Mouse (Mus musculus) forebrain, embryonic 11.5 days (tissue): ENCODE results near the gene Inpp5d. TPM values are rescaled to one million over a fixed set of nuclear protein-coding genes. Genes with fewer than 3 reads are reported as not detected.

Experiments
- ATAC-seq: fragments of 200-750 bp; cut with Nextera tagmentation; replicated peaks from 2 replicates; pipeline ENCODE4 v1.8.0; 2017; ENCODE audit warnings: moderate TSS enrichment; ENCODE audit not compliant: low FRiP score
- DNase-seq: peaks from one replicate; pipeline ENCODE4 v3.0.0-alpha.2; 2017; ENCODE audit warnings: low spot score
- H3K27ac ChIP-seq: fragments of 300-500 bp; sonication (generic); 2 replicates; pipeline ENCODE4 v1.5.1; 2014; ENCODE audit warnings: low read depth, low read length
- H3K27me3 ChIP-seq: fragments of 300-500 bp; sonication (generic); 2 replicates; pipeline ENCODE4 v1.6.1; 2014; ENCODE audit warnings: mild to moderate bottlenecking, low read length, mixed read lengths; ENCODE audit not compliant: control insufficient read depth, insufficient read depth
- H3K36me3 ChIP-seq: fragments of 300-500 bp; sonication (generic); 2 replicates; pipeline ENCODE4 v1.6.1; 2014; ENCODE audit warnings: mild to moderate bottlenecking, low read length, moderate library complexity, mixed read lengths; ENCODE audit not compliant: control insufficient read depth, insufficient read depth
- H3K4me1 ChIP-seq: fragments of 300-500 bp; sonication (generic); replicated peaks from 2 replicates; pipeline ENCODE4 v1.6.1; 2014; ENCODE audit warnings: low read length, mixed read lengths; ENCODE audit not compliant: control insufficient read depth, insufficient read depth
- H3K4me2 ChIP-seq: fragments of 300-500 bp; sonication (generic); 2 replicates; pipeline ENCODE4 v1.6.1; 2014; ENCODE audit warnings: low read depth, mild to moderate bottlenecking, low read length, moderate library complexity, mixed read lengths; ENCODE audit not compliant: severe bottlenecking
- H3K4me3 ChIP-seq: fragments of 300-500 bp; sonication (generic); 2 replicates; pipeline ENCODE4 v1.5.1; 2014; ENCODE audit warnings: low read depth, low read length
- H3K9ac ChIP-seq: fragments of 300-500 bp; sonication (generic); 2 replicates; pipeline ENCODE4 v1.6.1; 2014; ENCODE audit warnings: low read length
- H3K9me3 ChIP-seq: fragments of 300-500 bp; sonication (generic); 2 replicates; pipeline ENCODE4 v1.6.1; 2016; ENCODE audit warnings: low read length, mixed read lengths; ENCODE audit not compliant: control insufficient read depth
- WGBS: fragments of 180-500 bp; shearing (Covaris S2); extraction: QIAGEN DNeasy Blood & Tissue Kit; methylation state at CpG from one replicate; pipeline ENCODE4 v1.1.7; 2014; 5-methylcytosine and 5-hydroxymethylcytosine counted together
- polyA plus RNA-seq: library from polyadenylated mRNA; unstranded; fragments of >200 nt; fragmentation: Nextera tagmentation; extraction: Ambion mirVana; gene quantifications from 2 replicates; pipeline ENCODE4 v1.2.1, GENCODE M21; 2014

Gene Inpp5d
- polyA plus RNA-seq, 1 experiment from 2014 or later = 3.6 TPM

DNA sequence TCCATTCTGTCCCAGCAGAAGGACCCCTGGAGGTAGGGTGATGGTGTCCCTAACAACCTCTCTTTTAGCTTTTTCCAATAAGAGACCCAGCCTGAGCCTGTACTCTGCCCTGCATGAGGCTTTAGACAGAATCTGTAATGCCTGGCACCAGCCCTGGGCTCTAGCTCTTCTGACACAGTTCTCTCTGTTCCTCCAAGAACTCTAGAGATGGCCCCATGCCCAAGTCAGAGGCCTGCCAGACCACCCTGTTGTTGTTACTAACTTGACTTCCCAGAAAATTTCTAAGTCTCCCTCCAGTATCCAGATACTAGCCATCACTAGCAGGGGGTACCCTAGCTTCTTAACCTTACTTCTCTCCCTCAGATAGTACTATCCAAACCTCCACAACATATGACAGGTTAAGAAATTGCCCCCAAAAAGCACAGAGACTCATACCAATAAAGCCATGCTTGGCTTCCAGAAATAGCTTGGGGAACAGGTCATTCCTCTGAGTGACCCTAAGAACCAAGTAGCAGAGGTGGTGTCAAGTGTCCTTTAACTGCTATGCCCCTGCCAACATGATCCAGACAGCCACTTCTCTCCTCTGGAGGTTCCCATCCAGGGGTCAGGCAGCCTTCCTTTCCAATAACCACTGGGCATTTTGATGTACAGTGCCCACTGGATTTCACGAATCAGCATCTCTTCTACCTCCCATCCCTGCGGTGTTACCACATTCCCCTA is 5.4 kb upstream of the Inpp5d start:
- DNase-seq (no peak), ATAC-seq (no peak)
- Histone ChIP-seq H3K9me3 (no peaks in the 10 kb centered on the region), H3K36me3 (no peaks in the 10 kb centered on the region), H3K27ac (no peak overlapping the region), H3K9ac (no peak overlapping the region), H3K4me2 (no peak overlapping the region), H3K4me1 (no peaks in the 10 kb centered on the region), H3K4me3 (no peak overlapping the region), H3K27me3 (no peaks in the 10 kb centered on the region)
- 86% methylated on average over 2 of the region's 2 CpGs for WGBS

DNA sequence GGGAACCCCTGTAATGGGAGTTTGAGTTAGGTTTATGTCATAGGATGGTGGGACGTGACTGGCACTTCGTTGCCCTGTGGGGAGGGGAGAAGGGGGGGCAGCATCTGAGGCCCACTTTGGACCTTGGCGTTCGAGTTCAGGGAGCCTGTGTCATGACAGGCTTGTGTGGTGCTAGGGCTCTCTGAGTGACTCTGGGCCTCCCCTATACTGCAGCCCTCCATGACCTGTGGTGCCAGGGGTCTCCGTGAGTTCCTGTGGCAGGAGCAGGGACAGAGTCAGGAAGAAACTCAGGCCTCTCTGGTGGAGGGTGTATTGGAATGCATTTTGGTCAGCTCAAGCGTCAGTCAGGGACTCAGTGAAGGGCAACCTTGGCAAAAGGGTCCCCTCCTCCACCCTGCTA is 581 bp downstream of the Inpp5d start:
- H3K27me3 ChIP-seq = no peaks in the 10 kb centered on the region
- 86% methylated on average over 6 of the region's 6 CpGs for WGBS
- no peak overlapping the region for H3K4me3 ChIP-seq
- H3K4me2 ChIP-seq = no peak overlapping the region
- DNase-seq (no peak), ATAC-seq (no peak)
- H3K36me3 ChIP-seq = no peaks in the 10 kb centered on the region
- no peaks in the 10 kb centered on the region for H3K4me1 ChIP-seq
- H3K9ac ChIP-seq = no peak overlapping the region
- H3K27ac ChIP-seq = no peak overlapping the region
- H3K9me3 ChIP-seq = no peaks in the 10 kb centered on the region

DNA sequence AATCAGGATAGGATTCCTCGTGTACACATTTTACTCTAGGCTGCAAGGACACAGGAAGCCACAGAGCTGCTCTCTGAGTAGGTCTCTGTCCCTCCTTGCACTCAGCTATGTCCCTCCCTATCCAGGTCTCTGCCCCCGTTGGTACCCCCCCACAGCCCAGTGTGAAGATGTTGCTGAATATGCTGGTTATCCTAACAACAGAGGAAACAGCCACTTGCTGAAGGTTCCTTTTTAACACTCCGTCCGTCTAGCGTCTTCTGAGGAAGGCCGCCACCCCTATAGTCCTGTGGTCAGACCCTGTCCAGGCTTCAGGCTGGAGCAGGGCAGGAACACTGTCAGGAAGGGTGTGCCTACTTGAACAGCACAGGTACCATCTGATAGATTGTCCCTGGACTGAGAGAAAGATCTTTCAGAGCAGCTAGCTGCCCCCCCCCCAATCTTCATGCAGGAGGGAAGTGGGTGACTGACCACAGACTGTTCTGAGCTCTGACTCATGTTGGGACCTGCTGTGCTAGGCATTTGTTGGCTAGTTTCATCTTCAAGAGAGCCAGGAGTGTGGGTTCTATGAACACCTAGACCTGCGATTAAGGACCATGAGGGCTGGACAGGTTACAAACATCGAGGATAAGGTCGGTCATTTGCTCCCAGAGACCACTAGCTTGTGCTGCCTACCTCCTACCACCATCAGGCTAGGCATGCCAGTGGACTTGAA is 1.2 kb downstream of the Inpp5d start:
- no peak overlapping the region for H3K9ac ChIP-seq
- DNase-seq (no peak), ATAC-seq (no peak)
- no peak overlapping the region for H3K4me3 ChIP-seq
- no peaks in the 10 kb centered on the region for H3K9me3 ChIP-seq
- H3K27ac ChIP-seq = no peak overlapping the region
- 85% methylated on average over 9 of the region's 9 CpGs for WGBS
- no peak overlapping the region for H3K4me2 ChIP-seq
- no peaks in the 10 kb centered on the region for H3K36me3 ChIP-seq
- H3K27me3 ChIP-seq = no peaks in the 10 kb centered on the region
- no peaks in the 10 kb centered on the region for H3K4me1 ChIP-seq

DNA sequence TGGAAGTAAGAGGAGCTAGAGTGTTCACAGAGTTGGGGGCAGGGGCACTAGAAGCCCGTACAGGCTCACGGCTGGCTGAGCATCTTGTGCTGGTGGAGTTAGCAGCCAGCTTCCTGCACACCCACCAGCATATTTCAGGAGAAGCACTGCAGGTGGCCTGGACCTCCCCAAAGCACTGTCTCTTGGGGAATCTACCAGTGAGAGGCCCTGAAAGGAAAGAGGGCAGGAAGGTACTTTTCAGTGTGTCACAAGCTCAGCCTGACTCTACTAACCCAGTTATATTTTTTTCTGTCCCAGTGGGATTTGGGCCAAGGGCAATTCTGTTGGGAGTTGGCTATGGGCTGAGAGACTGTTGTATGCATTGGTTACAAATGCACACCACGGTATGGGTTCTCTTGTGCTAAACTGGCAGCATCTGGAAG is 1.8 kb downstream of the Inpp5d start:
- Histone ChIP-seq H3K4me2 (no peak overlapping the region), H3K27me3 (no peaks in the 10 kb centered on the region), H3K9me3 (no peaks in the 10 kb centered on the region), H3K4me1 (no peaks in the 10 kb centered on the region), H3K36me3 (no peaks in the 10 kb centered on the region), H3K9ac (no peak overlapping the region), H3K27ac (no peak overlapping the region), H3K4me3 (no peak overlapping the region)
- DNase-seq (no peak), ATAC-seq (no peak)
- 73% methylated on average over 3 of the region's 3 CpGs for whole genome bisulfite sequencing

DNA sequence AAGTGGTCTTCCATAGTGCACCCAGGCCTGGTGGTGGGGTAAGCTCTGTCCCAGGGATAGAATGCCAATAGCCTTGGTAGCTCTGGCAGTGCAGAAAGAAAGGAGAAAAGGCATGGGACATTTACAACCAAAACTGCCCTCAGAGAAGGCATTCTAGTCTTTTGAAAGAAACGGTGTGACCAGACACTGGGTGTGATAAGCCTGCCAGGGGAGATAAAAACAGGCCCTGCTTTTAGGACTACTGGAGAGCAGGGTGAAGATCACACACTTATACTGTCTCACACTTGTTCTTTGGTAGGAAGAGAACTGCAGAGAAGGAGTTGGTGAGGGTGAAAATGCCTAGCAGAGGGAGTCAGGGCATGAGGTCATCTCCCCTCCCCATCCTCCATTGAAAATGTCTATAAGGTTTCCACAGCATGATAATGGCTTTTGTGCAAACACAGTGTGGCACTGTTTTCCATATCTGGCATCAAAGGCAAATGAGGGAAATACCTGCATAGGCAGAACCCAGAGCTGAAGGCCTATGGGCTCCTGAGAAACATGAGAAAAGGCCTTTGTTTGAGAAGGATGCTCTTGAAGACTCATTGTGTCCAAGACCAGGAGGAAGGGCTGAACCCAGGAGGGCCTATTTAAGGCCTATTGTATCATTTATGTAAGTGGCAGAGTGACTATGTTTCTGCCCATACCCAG is 4.0 kb downstream of the Inpp5d start:
- H3K9me3 ChIP-seq = no peaks in the 10 kb centered on the region
- no peak overlapping the region for H3K27ac ChIP-seq
- no peak for ATAC-seq
- no peaks in the 10 kb centered on the region for H3K4me1 ChIP-seq
- no peak for DNase-seq
- H3K4me3 ChIP-seq = no peak overlapping the region
- no peak overlapping the region for H3K9ac ChIP-seq
- H3K36me3 ChIP-seq = no peaks in the 10 kb centered on the region
- no peak overlapping the region for H3K4me2 ChIP-seq
- no peaks in the 10 kb centered on the region for H3K27me3 ChIP-seq
- 72% methylated on average over 1 of the region's 1 CpGs for WGBS

DNA sequence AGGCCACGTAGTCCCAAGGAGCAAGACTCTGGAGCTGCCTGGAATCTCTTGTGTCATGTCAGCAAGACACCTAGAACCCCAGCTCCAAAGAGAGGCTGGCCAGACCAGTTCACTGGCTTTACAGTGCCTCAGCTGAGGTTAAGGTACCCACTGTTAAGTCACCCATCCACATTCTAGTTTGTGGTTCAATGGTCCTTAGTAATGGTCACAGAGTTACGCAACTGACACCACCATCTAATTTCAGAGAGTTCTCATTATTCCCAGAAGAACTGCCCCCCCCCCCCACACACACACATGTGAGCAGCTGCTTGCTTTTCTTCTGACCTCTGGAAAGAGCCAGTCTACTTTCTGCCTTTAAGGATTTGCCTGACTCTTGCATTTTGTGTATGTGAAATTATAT is 4.7 kb downstream of the Inpp5d start:
- Histone ChIP-seq H3K27ac (no peak overlapping the region), H3K27me3 (no peaks in the 10 kb centered on the region), H3K36me3 (no peaks in the 10 kb centered on the region), H3K4me1 (no peaks in the 10 kb centered on the region), H3K4me2 (no peak overlapping the region), H3K4me3 (no peak overlapping the region), H3K9ac (no peak overlapping the region), H3K9me3 (no peaks in the 10 kb centered on the region)
- WGBS = 87% methylated on average over 2 of the region's 2 CpGs
- ATAC-seq (no peak), DNase-seq (no peak)

DNA sequence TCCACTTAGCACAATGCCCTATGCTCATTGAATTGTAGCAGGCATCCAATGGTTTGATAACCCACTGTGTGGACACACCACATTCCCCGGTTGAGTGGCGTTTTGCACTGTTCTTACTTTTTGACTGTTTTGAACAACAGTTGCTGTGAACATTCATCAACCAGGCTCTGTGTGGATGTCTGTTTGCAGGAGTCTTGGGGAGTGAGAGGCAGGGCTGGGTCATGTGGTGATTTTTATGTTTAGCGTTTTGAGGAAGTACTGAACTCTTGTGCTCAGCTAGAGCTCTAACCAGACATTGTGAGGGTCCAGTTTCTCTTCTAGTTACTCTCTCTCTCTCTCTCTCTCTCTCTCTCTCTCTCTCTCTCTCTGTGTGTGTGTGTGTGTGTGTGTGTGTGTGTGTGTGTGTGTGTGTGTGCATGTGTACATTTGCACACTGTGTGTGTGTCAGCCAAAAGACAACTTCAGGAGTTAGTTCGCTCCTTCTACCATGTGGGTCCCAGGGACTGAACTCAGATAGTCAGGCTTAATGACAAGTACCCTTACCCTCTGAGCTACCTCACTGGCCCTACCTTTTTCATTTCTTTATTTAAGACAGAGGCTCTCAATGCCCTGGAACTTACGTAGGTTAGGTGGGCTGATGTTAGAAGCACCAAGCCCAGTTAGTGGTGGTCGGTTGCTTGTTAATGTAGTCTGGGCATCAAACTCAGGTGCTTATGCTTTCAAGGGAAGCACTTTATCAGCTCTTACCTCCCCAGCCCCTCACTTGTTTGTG is 5.3 kb downstream of the Inpp5d start:
- DNase-seq (no peak), ATAC-seq (no peak)
- H3K9me3 ChIP-seq = no peaks in the 10 kb centered on the region
- H3K4me1 ChIP-seq = no peaks in the 10 kb centered on the region
- H3K27ac ChIP-seq = no peak overlapping the region
- H3K4me2 ChIP-seq = no peak overlapping the region
- H3K9ac ChIP-seq = no peak overlapping the region
- no peak overlapping the region for H3K4me3 ChIP-seq
- 88% methylated on average over 6 of the region's 6 CpGs for WGBS
- H3K27me3 ChIP-seq = no peaks in the 10 kb centered on the region
- H3K36me3 ChIP-seq = no peaks in the 10 kb centered on the region

DNA sequence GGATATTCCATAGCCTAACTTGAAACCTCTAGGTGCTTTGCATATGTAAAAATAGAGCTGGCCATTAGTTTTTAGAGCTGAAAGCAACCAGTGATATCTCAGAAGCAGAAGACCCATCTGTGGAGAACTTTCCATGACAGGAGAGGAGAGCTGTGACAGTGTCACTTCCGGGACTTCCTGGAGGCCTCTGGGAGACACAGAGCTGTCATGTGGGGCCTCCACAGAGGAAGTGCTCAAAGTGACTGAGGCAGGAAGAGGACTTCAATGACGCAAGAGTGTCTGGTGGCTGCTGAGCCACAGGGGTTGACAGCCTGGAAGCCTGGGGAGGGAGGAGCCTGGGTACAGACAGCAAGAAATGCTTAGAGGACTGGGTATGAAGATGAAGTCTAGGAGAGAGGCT is 6.2 kb downstream of the Inpp5d start:
- 67% methylated on average over 2 of the region's 2 CpGs for WGBS
- ATAC-seq (no peak), DNase-seq (no peak)
- no peak overlapping the region for H3K4me2 ChIP-seq
- no peaks in the 10 kb centered on the region for H3K9me3 ChIP-seq
- no peak overlapping the region for H3K9ac ChIP-seq
- H3K4me3 ChIP-seq = no peak overlapping the region
- H3K27me3 ChIP-seq = no peaks in the 10 kb centered on the region
- H3K4me1 ChIP-seq = no peaks in the 10 kb centered on the region
- no peaks in the 10 kb centered on the region for H3K36me3 ChIP-seq
- H3K27ac ChIP-seq = no peak overlapping the region
